Mouse (Mus musculus) liver, embryonic 14.5 days (tissue): Measurements from ENCODE around the gene Ppl.

Experiments used
- CTCF ChIP-seq: IDR thresholded peaks from 2 replicates; pipeline ENCODE4 v1.5.1; 2016; ENCODE audit warnings: antibody characterized with exemption, low read depth, control low read depth
- EP300 ChIP-seq: IDR thresholded peaks from 2 replicates; pipeline ENCODE4 v1.6.1; 2016; ENCODE audit warnings: antibody characterized with exemption, low read depth

DNA sequence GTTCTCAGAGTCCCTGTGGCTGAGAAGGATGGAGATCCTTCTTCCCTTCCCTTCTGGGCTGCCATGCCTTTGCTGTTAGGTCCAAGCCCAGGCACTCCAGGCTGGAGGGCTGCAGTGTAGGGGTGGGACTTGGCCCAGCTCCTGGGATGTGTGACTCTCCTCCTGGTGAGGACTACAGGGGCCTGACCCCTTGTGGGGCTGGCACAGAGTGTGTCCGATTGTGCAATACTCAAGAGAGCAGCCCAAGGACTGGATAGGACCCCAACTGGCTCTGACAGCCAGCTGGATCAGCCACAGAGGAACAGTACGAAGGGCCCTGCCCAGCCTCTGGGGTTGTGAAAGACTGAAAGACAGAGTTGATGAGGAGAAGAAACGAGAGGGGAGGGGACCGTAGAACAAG is 1.5 kb downstream of the Ppl start:
- TF ChIP-seq CTCF (no peak), EP300 (no peak)
